Mouse (Mus musculus) lung, postnatal 0 days (tissue): Measurements from ENCODE around the gene Prrc2a.

Experiments
- CTCF ChIP-seq: IDR thresholded peaks from 2 replicates; pipeline ENCODE4 v1.5.1; 2016; ENCODE audit warnings: antibody characterized with exemption, mild to moderate bottlenecking
- EP300 ChIP-seq: IDR thresholded peaks from 2 replicates; pipeline ENCODE4 v1.6.1; 2016; ENCODE audit warnings: antibody characterized with exemption, mild to moderate bottlenecking, control low read depth

DNA sequence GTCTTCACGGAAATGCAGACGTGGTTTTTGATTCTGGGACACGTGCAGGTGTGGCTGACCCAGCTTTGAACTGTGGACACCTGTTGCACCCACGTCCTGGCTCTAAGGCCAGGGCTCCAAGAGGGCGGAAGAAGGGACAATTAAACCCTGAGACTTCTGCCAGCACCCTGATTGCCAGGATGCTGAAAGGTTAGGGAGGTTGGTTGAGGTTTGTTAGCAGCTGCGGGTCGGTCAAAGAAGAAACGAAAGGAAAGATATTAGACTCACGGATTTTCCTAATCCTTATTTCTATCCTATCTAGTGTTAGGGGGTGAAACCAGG is 31.6 kb upstream of the Prrc2a start:
- TF ChIP-seq CTCF (no peak), EP300 (no peak)
